Mouse (Mus musculus) G1E (cell line): ENCODE measurements around the gene Il4i1.

Source experiments
- CTCF ChIP-seq: IDR thresholded peaks from 2 replicates; pipeline ENCODE4 v1.5.1; 2012; ENCODE audit warnings: low read depth, low read length, inconsistent platforms, mixed read lengths
- GATA1 ChIP-seq: IDR thresholded peaks from 2 replicates; pipeline ENCODE4 v1.6.1; 2012; ENCODE audit warnings: borderline replicate concordance, low read length, inconsistent platforms, mixed read lengths
- POLR2AphosphoS5 ChIP-seq: IDR thresholded peaks from 2 replicates; pipeline ENCODE4 v1.6.1; 2012; ENCODE audit warnings: low read depth, low read length, inconsistent platforms; ENCODE audit not compliant: insufficient replicate concordance

- no peak for TF ChIP-seq CTCF
- TF ChIP-seq GATA1 = no peak
- no peak for TF ChIP-seq POLR2AphosphoS5
These were observed 10.6 kb downstream of the Il4i1 start for GRCm38 (mm10) chr7:44826771-44827170.
